Mouse (Mus musculus) ES-Bruce4 (cell line): ENCODE measurements around the gene Shmt1.

Experiments
- CTCF ChIP-seq: IDR thresholded peaks from one replicate; pipeline ENCODE4 v1.8.1; 2011; ENCODE audit warnings: low read depth, low read length
- EP300 ChIP-seq: IDR thresholded peaks from 2 replicates; pipeline ENCODE4 v1.6.1; 2011; ENCODE audit warnings: low read depth, low read length; ENCODE audit not compliant: insufficient read depth
- POLR2A ChIP-seq: IDR thresholded peaks from one replicate; pipeline ENCODE4 v1.8.1; 2011; ENCODE audit warnings: low read length; ENCODE audit not compliant: insufficient read depth

GRCm38 (mm10) chr11:60784179-60784922 lies 27.2 kb downstream of the Shmt1 start:
- no peak for TF ChIP-seq CTCF
- TF ChIP-seq POLR2A = no peak
- no peak for TF ChIP-seq EP300
